Mouse (Mus musculus) heart, embryonic 14.5 days (tissue): Measurements from ENCODE around the gene Dcdc2a. TPM values are rescaled to one million over a fixed set of nuclear protein-coding genes. Genes with fewer than 3 reads are reported as not detected.

Source experiments
- ATAC-seq: fragments of 200-750 bp; cut with Nextera tagmentation; 2 replicates; pipeline ENCODE4 v1.8.0; 2017; ENCODE audit warnings: low read depth, moderate TSS enrichment; ENCODE audit not compliant: insufficient number of reproducible peaks, insufficient read depth, low FRiP score
- H3K27ac ChIP-seq, 2 experiments: fragments of 200-500 bp in 1 of 2; fragments of 300-500 bp in 1 of 2; sonication (generic) in 1 of 2; replicated peaks in 1 of 2; 2 replicates each; pipeline ENCODE4 v1.5.1; 2012 to 2014; ENCODE audit warnings: low read depth in 2 of 2, low read length in 2 of 2, control low read depth in 1 of 2, mild to moderate bottlenecking in 1 of 2, mixed read lengths in 1 of 2; ENCODE audit not compliant: control insufficient read depth in 1 of 2, insufficient read depth in 1 of 2
- H3K27me3 ChIP-seq: fragments of 300-500 bp; sonication (generic); 2 replicates; pipeline ENCODE4 v1.6.1; 2014; ENCODE audit warnings: mild to moderate bottlenecking, low read length, control low read depth; ENCODE audit not compliant: control insufficient read depth, insufficient read depth
- H3K36me3 ChIP-seq: fragments of 300-500 bp; sonication (generic); 2 replicates; pipeline ENCODE4 v1.6.1; 2014; ENCODE audit warnings: mild to moderate bottlenecking, control low read depth, low read length, mixed read lengths; ENCODE audit not compliant: control insufficient read depth, insufficient read depth
- H3K4me1 ChIP-seq, 2 experiments: fragments of 200-500 bp in 1 of 2; fragments of 300-500 bp in 1 of 2; sonication (generic) in 1 of 2; 2 replicates each; pipeline ENCODE4 v1.6.1; 2012 to 2014; ENCODE audit warnings: low read length in 2 of 2, control low read depth in 1 of 2, mixed read lengths in 1 of 2; ENCODE audit not compliant: control insufficient read depth in 2 of 2, insufficient read depth in 2 of 2
- H3K4me2 ChIP-seq: fragments of 300-500 bp; sonication (generic); 2 replicates; pipeline ENCODE4 v1.6.1; 2014; ENCODE audit warnings: mild to moderate bottlenecking, low read length
- H3K4me3 ChIP-seq, 2 experiments: fragments of 200-500 bp in 1 of 2; fragments of 300-500 bp in 1 of 2; sonication (generic) in 1 of 2; 2 replicates each; pipeline ENCODE4 v1.5.1; 2012 to 2014; ENCODE audit warnings: low read length in 2 of 2, mild to moderate bottlenecking in 2 of 2, control low read depth in 1 of 2, low read depth in 1 of 2, moderate library complexity in 1 of 2; ENCODE audit not compliant: control insufficient read depth in 1 of 2, insufficient read depth in 1 of 2
- H3K9ac ChIP-seq: fragments of 300-500 bp; sonication (generic); 2 replicates; pipeline ENCODE4 v1.6.1; 2014; ENCODE audit warnings: mild to moderate bottlenecking, low read length
- H3K9me3 ChIP-seq: fragments of 300-500 bp; sonication (generic); 2 replicates; pipeline ENCODE4 v1.6.1; 2016; ENCODE audit warnings: low read length, control low read depth; ENCODE audit not compliant: control insufficient read depth
- WGBS: fragments of 180-500 bp; shearing (Covaris S2); extraction: QIAGEN DNeasy Blood & Tissue Kit; methylation state at CpG from one replicate; pipeline ENCODE4 v1.1.7; 2014; 5-methylcytosine and 5-hydroxymethylcytosine counted together
- polyA plus RNA-seq: library from polyadenylated mRNA; unstranded; fragments of >200 nt; fragmentation: Nextera tagmentation; extraction: Ambion mirVana; gene quantifications from 2 replicates; pipeline ENCODE4 v1.2.1, GENCODE M21; 2014

Dcdc2a gene
- polyA plus RNA-seq, 1 experiment from 2014 or later = 0.77 TPM

GRCm38 (mm10) chr13:25069765-25070164, 14.0 kb downstream of the Dcdc2a start:
- Histone ChIP-seq H3K27me3 (no peaks in the 10 kb centered on the region), H3K9ac (no peak overlapping the region), H3K4me1 (no peaks in the 10 kb centered on the region), H3K36me3 (no peaks in the 10 kb centered on the region), H3K4me3 (no peak overlapping the region), H3K27ac (no peak overlapping the region), H3K4me2 (no peak overlapping the region), H3K9me3 (peaks cover 3% of the 10 kb centered on the region; the same call in 1 of the 2 replicates)
- WGBS = 81% methylated on average over 4 of the region's 4 CpGs
- ATAC-seq = no peak

GRCm38 (mm10) chr13:25070791-25071190, 15.0 kb downstream of the Dcdc2a start:
- 66% methylated on average over 4 of the region's 4 CpGs for WGBS
- Histone ChIP-seq H3K27me3 (no peaks in the 10 kb centered on the region), H3K27ac (no peak overlapping the region), H3K4me1 (no peaks in the 10 kb centered on the region), H3K9me3 (peaks cover 3% of the 10 kb centered on the region; the same call in 1 of the 2 replicates), H3K4me2 (no peak overlapping the region), H3K9ac (no peak overlapping the region), H3K36me3 (no peaks in the 10 kb centered on the region), H3K4me3 (no peak overlapping the region)
- no peak for ATAC-seq

- no peak overlapping the region for H3K9ac ChIP-seq
- H3K4me3 ChIP-seq = no peak overlapping the region
- H3K4me2 ChIP-seq = no peak overlapping the region
- H3K4me1 ChIP-seq = no peaks in the 10 kb centered on the region
- WGBS = 33% methylated on average over 7 of the region's 7 CpGs
- H3K27me3 ChIP-seq = no peaks in the 10 kb centered on the region
- no peak overlapping the region for H3K27ac ChIP-seq
- no peak for ATAC-seq
- H3K9me3 ChIP-seq = no peaks in the 10 kb centered on the region
- no peaks in the 10 kb centered on the region for H3K36me3 ChIP-seq
Measured at GRCm38 (mm10) chr13:25077262-25077661, 21.5 kb downstream of the Dcdc2a start.

GRCm38 (mm10) chr13:25083144-25083572, 27.4 kb downstream of the Dcdc2a start:
- Histone ChIP-seq H3K9me3 (no peaks in the 10 kb centered on the region), H3K4me1 (peaks cover 6 to 10% of the 10 kb centered on the region in 2 experiments), H3K9ac (no peak overlapping the region), H3K27ac (no peak overlapping the region), H3K4me2 (peak overlapping the region; percentile 49), H3K36me3 (no peaks in the 10 kb centered on the region), H3K27me3 (no peaks in the 10 kb centered on the region), H3K4me3 (peak overlapping the region; percentile 15 to 26; a peak in 2 of 4 replicates)
- 7% methylated on average over 15 of the region's 15 CpGs for WGBS
- ATAC-seq = no peak

- no peak overlapping the region for H3K4me2 ChIP-seq
- no peaks in the 10 kb centered on the region for H3K36me3 ChIP-seq
- peaks cover 6 to 10% of the 10 kb centered on the region in 2 experiments for H3K4me1 ChIP-seq
- no peak for ATAC-seq
- H3K4me3 ChIP-seq = no peak overlapping the region
- H3K27ac ChIP-seq = no peak overlapping the region
- 81% methylated on average over 7 of the region's 7 CpGs for WGBS
- H3K9me3 ChIP-seq = no peaks in the 10 kb centered on the region
- no peaks in the 10 kb centered on the region for H3K27me3 ChIP-seq
- no peak overlapping the region for H3K9ac ChIP-seq
Measured at GRCm38 (mm10) chr13:25085147-25085546, 29.3 kb downstream of the Dcdc2a start.

GRCm38 (mm10) chr13:25091347-25091746, 35.5 kb downstream of the Dcdc2a start:
- Histone ChIP-seq H3K27me3 (no peaks in the 10 kb centered on the region), H3K9ac (no peak overlapping the region), H3K4me1 (no peaks in the 10 kb centered on the region), H3K27ac (no peak overlapping the region), H3K9me3 (no peaks in the 10 kb centered on the region), H3K4me2 (no peak overlapping the region), H3K36me3 (no peaks in the 10 kb centered on the region), H3K4me3 (no peak overlapping the region)
- ATAC-seq = no peak
- 90% methylated on average over 5 of the region's 5 CpGs for WGBS

GRCm38 (mm10) chr13:25093776-25094175, 38.0 kb downstream of the Dcdc2a start:
- Histone ChIP-seq H3K4me2 (no peak overlapping the region), H3K27ac (no peak overlapping the region), H3K4me1 (no peaks in the 10 kb centered on the region), H3K27me3 (no peaks in the 10 kb centered on the region), H3K9me3 (no peaks in the 10 kb centered on the region), H3K4me3 (no peak overlapping the region), H3K9ac (no peak overlapping the region), H3K36me3 (no peaks in the 10 kb centered on the region)
- 83% methylated on average over 4 of the region's 4 CpGs for WGBS
- no peak for ATAC-seq

GRCm38 (mm10) chr13:25094381-25094780, 38.6 kb downstream of the Dcdc2a start:
- H3K36me3 ChIP-seq = no peaks in the 10 kb centered on the region
- 79% methylated on average over 4 of the region's 4 CpGs for WGBS

More at GRCm38 (mm10) chr13:25094381-25094780, 38.6 kb downstream of the Dcdc2a start:
- no peak for ATAC-seq
- Histone ChIP-seq H3K9me3 (no peaks in the 10 kb centered on the region), H3K4me1 (0 out of 4 replicates have a peak, but pooled peaks cover 0 to under 1% of the 10 kb centered on the region in 2 experiments), H3K4me3 (no peak overlapping the region), H3K4me2 (no peak overlapping the region), H3K27me3 (no peaks in the 10 kb centered on the region), H3K27ac (no peak overlapping the region), H3K9ac (no peak overlapping the region)
